Mouse (Mus musculus) Patski (cell line): ENCODE results near the gene Olfr547. TPM values are rescaled to one million over a fixed set of nuclear protein-coding genes. Genes with fewer than 3 reads are reported as not detected.
A peak's percentile ranks its signal among the peaks of the same experiment; 100 is the strongest.

Source experiments
- ATAC-seq: fragments of 100-300 bp; one replicate; pipeline ENCODE4 v1.8.0; 2021
- CTCF ChIA-PET: fragments of 350-600 bp; sonication (Branson Sonifier 250); formaldehyde crosslinking; loops from one replicate; lab custom pipeline; 2022; ENCODE audit warnings: inconsistent platforms; lab: Charles Lee
- POLR2A ChIA-PET: fragments of 350-600 bp; sonication (Branson Sonifier 250); formaldehyde crosslinking; loops from one replicate; lab custom pipeline; 2022; ENCODE audit warnings: antibody characterized with exemption, inconsistent platforms; lab: Charles Lee
- DNase-seq: peaks from one replicate; pipeline ENCODE4 v3.0.0-alpha.2; 2011; ENCODE audit warnings: low read depth, low spot score
- H3K27me3 ChIP-seq: fragments of 371-371 bp; one replicate; pipeline ENCODE4 v1.5.1; 2021
- CTCF ChIP-seq: fragments of 100-300 bp; IDR thresholded peaks from one replicate; pipeline ENCODE4 v1.5.1; 2021
- in situ Hi-C: fragments of 300-500 bp; cut with MboI; formaldehyde crosslinking; loops from 3 replicates; pipeline ENCODE4 v1.11.1; 2018; ENCODE audit warnings: low pct_unique_long_range_greater_than_20kb, mixed read lengths
- polyA plus RNA-seq: library from polyadenylated mRNA; unstranded; gene quantifications from one replicate; pipeline ENCODE4 v1.2.3, GENCODE M21; 2021

Gene Olfr547
- polyA plus RNA-seq, 1 experiment from 2014 or later, result not detected

DNA sequence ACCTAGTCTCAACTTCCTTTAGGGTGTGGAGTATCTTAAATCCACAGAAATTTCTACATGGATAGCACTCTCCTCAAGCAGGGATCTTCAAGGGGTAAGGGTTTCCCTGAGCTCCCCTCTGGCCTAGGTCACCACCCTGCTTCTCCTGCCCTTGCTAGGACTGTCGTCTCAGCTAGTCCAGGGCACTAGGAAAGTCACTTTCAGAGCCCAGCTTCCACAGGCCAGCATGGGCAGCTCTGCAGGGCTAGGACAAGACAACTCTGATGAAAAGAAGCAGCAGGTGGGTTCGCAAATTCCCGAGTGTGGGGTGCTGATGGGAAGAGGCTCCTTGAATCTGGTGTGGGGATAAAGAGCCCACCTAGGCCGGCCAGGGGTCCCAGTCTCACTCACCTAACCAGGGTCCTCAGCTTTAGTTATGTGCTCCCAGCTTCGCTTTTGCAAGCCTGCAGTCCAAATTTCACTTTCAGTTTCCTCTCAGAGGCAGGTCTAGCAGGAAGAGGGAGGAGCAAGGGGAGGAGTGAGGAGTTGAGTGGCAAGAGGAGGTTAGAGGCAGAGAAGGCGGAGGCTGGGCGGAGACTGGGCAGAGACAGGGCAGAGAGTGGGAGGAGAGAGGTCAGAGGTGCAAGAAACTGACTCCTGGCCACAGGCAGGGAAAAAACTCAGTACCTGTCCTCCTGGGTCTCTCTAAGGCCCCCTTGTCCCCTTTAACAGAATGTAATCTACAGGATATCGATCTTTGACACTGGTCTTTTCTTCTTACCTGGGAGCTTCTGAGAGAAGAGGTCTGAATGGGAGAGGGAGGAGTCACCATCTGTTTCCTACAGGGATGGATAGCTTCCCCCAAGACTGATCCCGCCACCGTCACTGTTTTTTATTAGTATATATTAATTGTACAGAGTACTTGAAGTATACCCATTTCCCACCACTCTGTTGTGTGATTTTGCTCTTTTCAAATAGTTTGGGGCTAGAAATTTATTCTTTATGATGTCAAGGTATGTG is 30.7 kb downstream of the Olfr547 start, which contains the start of gene Trim21:
Trim21 (minus strand) TSS at position 488 of the 999 bp plus-strand sequence.
- POLR2A ChIA-PET, result no interaction called here
- peaks cover 3% of the 10 kb centered on the region for H3K27me3 ChIP-seq
- in situ Hi-C loops, result no loop called here
- ATAC-seq, result peak; percentile 100
- CTCF ChIA-PET, result no interaction called here
- peak; percentile 41 for DNase-seq
- no peak for TF ChIP-seq CTCF

DNA sequence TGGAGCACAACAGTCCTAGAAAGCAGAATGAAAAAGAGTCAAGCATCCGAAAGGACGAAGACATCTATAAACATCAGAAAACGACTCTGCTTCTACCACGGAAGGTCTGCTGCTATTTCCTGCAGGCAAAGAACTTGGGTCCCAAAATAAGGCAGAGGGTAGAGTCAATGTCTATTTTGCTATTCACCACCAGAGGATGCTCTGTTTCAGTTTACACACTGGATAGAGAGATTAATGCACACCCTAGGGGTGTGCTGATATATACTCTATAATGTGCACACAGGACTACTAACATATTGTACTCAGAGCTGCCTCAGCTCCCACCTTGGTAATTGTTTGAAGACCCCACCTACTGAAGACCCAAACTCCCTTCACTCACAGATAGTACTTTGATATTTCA is 31.7 kb downstream of the Olfr547 start:
- POLR2A ChIA-PET, result no interaction called here
- in situ Hi-C loops, result no loop called here
- no peak for TF ChIP-seq CTCF
- ATAC-seq, result no peak
- CTCF ChIA-PET, result no interaction called here
- no peak for DNase-seq
- peaks cover 6% of the 10 kb centered on the region for H3K27me3 ChIP-seq

DNA sequence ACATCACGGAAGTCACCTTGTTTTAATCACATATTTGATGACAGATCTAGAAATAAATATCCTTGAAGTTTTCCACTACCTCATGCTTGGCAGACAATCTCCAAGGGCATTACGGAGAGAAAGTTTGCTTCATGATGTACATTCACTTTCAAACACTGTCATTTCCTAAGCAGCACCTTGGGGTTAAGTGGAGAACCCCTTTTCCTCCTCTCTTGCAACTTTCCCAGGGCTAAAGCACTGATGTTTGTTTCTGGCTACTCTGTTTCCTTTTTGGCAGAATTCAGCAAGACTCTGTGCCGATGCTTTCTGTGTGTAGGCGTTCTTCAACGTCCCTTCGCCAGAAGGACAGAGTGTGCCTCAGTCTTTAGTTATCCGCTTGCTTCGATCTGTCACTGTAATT is 36.6 kb downstream of the Olfr547 start, which contains the start of gene Olfr550:
Olfr550 (plus strand) TSS at position 301 of the 400 bp plus-strand sequence.
- ChIA-PET CTCF (no interaction called here), POLR2A (no interaction called here)
- in situ Hi-C loops, result no loop called here
- ATAC-seq (no peak), DNase-seq (no peak)
- H3K27me3 ChIP-seq, result peaks cover 11% of the 10 kb centered on the region
- no peak for TF ChIP-seq CTCF

DNA sequence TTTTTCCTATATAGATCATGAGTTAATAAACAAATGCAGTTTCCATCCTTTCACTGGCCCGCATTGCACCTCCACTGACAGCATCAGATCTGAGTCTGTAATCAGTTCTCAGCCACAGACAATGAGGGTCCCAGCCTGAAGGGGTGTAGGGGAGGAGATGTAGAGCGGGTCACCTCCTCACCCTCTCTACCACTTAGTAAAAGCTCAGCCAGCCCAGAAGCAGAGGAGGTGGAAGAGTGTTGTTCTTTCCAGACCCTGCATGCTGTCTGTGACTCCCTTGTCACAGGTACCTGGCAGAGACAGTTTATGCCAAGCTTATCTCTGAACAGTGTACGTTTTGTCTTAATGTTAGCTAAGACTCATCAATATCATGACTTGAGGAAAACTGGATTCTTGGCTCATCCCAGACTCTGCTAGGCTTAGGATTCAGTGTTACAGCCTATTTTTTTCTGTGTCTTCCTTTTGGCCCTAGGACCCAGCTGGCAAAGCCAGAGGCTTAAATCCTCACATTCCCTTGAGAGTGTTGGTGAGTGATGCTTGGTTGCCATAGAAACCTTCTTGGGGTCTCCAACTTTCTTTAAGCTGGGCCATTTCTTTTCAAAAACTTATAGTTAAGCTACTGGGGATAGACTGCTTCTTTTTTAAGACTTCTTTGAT is 38.8 kb downstream of the Olfr547 start:
- DNase-seq (no peak), ATAC-seq (no peak)
- ChIA-PET POLR2A (no interaction called here), CTCF (interaction anchor here (1.4 kb wide), 1 partner anchor 8 kb away, joined by 3 read pairs; no protein-coding TSS in a partner anchor)
- TF ChIP-seq CTCF, result no peak
- in situ Hi-C loops, result no loop called here
- peaks cover 11% of the 10 kb centered on the region for H3K27me3 ChIP-seq

DNA sequence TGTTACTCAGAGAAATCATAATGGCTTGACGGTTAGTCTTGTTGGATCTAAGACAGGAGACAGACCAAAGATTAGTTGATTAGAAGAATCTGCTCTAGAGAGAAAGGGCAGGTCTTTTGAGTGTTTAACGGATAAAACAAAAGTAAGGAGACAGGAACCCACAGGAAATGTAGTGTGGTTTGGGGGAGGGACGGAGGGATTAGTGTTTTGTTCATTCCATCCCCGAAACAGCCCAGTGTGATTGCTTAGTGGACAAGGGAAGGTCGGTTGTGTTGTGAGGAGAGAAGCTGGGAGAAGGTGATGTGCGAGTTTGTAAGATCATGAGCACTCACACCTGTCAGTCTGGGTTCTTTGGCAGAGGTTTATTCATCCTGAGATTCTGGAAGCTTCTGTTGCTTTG is 41.4 kb downstream of the Olfr547 start:
- ATAC-seq (no peak), DNase-seq (no peak)
- peaks cover 5% of the 10 kb centered on the region for H3K27me3 ChIP-seq
- in situ Hi-C loops, result no loop called here
- CTCF ChIA-PET, result no interaction called here
- POLR2A ChIA-PET, result no interaction called here
- TF ChIP-seq CTCF, result no peak

Other genes starting within 250 kb of the Olfr547 start
- gene Rrm1, start 93.1 kb upstream of the Olfr547 start, polyA plus RNA-seq, result 85.9 TPM
- gene Olfr543, start 53.1 kb upstream of the Olfr547 start, polyA plus RNA-seq, result not detected
- gene Olfr544, start 46.4 kb upstream of the Olfr547 start, polyA plus RNA-seq, result not detected
- gene Olfr545, start 35.2 kb upstream of the Olfr547 start, polyA plus RNA-seq, result not detected
- not detected for gene Olfr548-ps1, start 6.1 kb downstream of the Olfr547 start, polyA plus RNA-seq
- not detected for gene Olfr549, start 15.1 kb downstream of the Olfr547 start, polyA plus RNA-seq
- gene Trim21, start 30.7 kb downstream of the Olfr547 start, polyA plus RNA-seq, result 8.7 TPM
- not detected for gene Olfr550, start 36.7 kb downstream of the Olfr547 start, polyA plus RNA-seq
- gene Olfr551, start 57.1 kb downstream of the Olfr547 start, polyA plus RNA-seq, result not detected
- not detected for gene Olfr552, start 63.0 kb downstream of the Olfr547 start, polyA plus RNA-seq
- gene Olfr553, start 83.5 kb downstream of the Olfr547 start, polyA plus RNA-seq, result not detected
- gene Olfr554, start 103.7 kb downstream of the Olfr547 start, polyA plus RNA-seq, result not detected
- gene Olfr555, start 124.1 kb downstream of the Olfr547 start, polyA plus RNA-seq, result not detected
- not detected for gene Olfr556, start 130.2 kb downstream of the Olfr547 start, polyA plus RNA-seq
- 8.5 TPM for gene Trim68, start 152.6 kb downstream of the Olfr547 start, polyA plus RNA-seq
- gene Olfr557, start 161.2 kb downstream of the Olfr547 start, polyA plus RNA-seq, result not detected
- not detected for gene Olfr558, start 167.5 kb downstream of the Olfr547 start, polyA plus RNA-seq
- gene Olfr33, start 184.3 kb downstream of the Olfr547 start, polyA plus RNA-seq, result not detected
- not detected for gene Olfr559, start 192.7 kb downstream of the Olfr547 start, polyA plus RNA-seq
- gene Olfr560, start 224.6 kb downstream of the Olfr547 start, polyA plus RNA-seq, result not detected
- not detected for gene Olfr78, start 224.7 kb downstream of the Olfr547 start, polyA plus RNA-seq
- not detected for gene Olfr561, start 236.5 kb downstream of the Olfr547 start, polyA plus RNA-seq